Mouse (Mus musculus) ES-E14 (cell line): ENCODE results near the gene Papolb.

Experiments
- HCFC1 ChIP-seq: IDR thresholded peaks from 2 replicates; pipeline ENCODE4 v1.6.1; 2012; ENCODE audit warnings: low read length, inconsistent platforms, borderline replicate concordance; ENCODE audit not compliant: insufficient read depth
- ZNF384 ChIP-seq: IDR thresholded peaks from 2 replicates; pipeline ENCODE4 v1.6.1; 2012; ENCODE audit warnings: low read depth, low read length, inconsistent platforms

DNA sequence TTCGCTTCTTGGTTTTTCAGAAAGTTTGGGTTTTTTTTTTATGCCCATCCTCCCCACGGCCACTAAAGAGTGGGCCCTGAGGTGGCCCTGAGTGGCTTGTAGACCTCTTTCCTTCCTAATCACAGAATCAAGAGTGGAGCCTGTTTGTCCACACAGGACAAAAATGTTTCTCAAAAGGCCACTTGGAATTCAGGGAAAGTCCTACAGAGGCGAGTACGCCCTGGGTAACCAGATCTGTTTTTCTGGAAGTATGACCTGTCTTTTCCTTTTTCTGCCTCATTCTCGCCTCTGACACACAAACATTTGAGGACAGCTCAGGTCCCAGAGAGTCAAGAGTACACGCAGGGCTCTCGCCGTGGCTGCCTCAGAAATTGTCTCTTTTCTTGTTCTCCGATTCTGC lies 19.6 kb upstream of the Papolb start:
- TF ChIP-seq HCFC1 (no peak), ZNF384 (no peak)
